Mouse (Mus musculus) activated CD4-positive, CD25-positive, alpha-beta regulatory T cell, adult 9 weeks (primary cell): ENCODE data around the gene Olfr1500. TPM values are rescaled to one million over a fixed set of nuclear protein-coding genes. Genes with fewer than 3 reads are reported as not detected.

ENCODE experiments used
- polyA plus RNA-seq: library from polyadenylated mRNA; unstranded; fragments of 100-300 nt; shearing (Covaris generic); gene quantifications from one replicate; pipeline ENCODE4 v1.2.1, GENCODE M21; 2017

The Olfr1500 gene
- polyA plus RNA-seq: not detected

GRCm38 (mm10) chr19:13830388-13830787, at the start of gene Olfr1500:
TSS of gene Olfr1500 (minus strand) at chr19:13830488.

GRCm38 (mm10) chr19:13861495-13861894, 31.2 kb upstream of the Olfr1500 start, which contains the start of gene Olfr1502:
TSS of gene Olfr1502 (plus strand) at chr19:13861795.

GRCm38 (mm10) chr19:13850592-13850991, 20.3 kb upstream of the Olfr1500 start, which contains the start of gene Olfr1501:
TSS of gene Olfr1501 (minus strand) at chr19:13850692.

DNA sequence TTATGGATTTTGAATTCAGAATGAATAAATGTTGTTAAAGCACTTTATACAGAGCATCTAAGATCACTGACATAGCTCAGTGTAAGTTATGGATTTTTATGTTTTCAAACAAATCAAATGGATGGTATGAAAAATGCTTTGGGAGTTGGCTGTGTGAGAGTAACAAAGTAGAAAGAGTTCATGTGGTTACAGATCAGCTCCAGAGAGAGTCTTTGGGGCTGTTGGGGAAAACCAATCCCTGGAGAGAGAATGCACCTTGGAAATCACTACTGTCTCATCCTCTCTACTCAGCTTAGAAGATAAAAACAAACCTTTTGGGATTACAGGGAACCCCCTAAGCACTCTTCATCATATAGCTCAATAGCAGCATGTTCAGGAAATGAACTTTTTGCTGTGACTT, 10.9 kb downstream of the Olfr1500 start, which contains the start of gene Olfr1499:
Gene Olfr1499, minus strand, starts transcription at position 101 of the 400 bp plus-strand sequence.

DNA sequence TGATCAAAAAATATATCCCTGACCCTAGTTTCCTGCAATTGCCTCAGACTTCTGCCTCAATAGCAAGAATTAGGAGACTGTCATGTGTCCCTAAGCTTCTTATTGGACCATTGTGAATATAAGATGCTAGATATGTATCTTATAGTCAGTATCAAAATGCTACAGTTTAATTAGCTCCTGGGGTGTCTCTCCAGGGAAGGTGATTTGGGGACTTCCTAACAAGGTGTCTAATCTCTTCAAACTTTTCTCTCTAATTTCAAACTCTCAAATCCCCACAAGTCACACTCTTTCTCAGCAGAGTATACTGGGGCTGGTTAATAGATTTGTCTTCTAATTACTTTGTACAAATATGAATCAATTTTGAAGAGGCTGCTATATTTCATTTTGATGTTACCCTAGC, 32.2 kb downstream of the Olfr1500 start, which contains the start of gene Olfr1497:
Gene Olfr1497, minus strand, starts transcription at position 101 of the 400 bp plus-strand sequence.

DNA sequence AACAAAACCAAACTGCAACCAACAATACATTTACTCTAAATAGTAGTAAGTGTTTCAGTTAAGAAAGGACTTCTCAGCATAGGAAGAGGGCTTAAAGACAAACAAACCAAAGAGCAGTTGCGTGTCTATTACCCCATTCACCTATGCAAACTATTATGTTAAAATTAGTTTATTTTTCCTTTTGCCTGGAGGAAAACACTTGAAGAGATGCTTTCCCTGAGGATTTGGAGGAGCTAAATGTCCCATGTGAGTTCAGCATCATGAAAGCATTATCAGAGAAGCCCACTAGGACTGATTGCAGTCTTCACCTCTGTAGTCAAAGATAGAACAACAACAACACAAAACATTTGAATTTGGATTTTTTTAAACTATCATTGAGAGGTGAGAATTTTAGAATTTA, 52.7 kb downstream of the Olfr1500 start, which contains the start of gene Olfr1496:
Gene Olfr1496, plus strand, starts transcription at position 301 of the 400 bp plus-strand sequence.

Other genes with a start within 250 kb of the Olfr1500 start
- gene Olfr1484, start 247.0 kb downstream of the Olfr1500 start, polyA plus RNA-seq: not detected
- gene Olfr1487, start 213.1 kb downstream of the Olfr1500 start, polyA plus RNA-seq: not detected
- gene Olfr1489, start 198.9 kb downstream of the Olfr1500 start, polyA plus RNA-seq: not detected
- not detected for gene Olfr1490, start 179.4 kb downstream of the Olfr1500 start, polyA plus RNA-seq
- gene Olfr1491, start 133.2 kb downstream of the Olfr1500 start, polyA plus RNA-seq: not detected
- not detected for gene Olfr1493-ps1, start 107.2 kb downstream of the Olfr1500 start, polyA plus RNA-seq
- not detected for gene Olfr1494, start 90.8 kb downstream of the Olfr1500 start, polyA plus RNA-seq
- not detected for gene Olfr1495, start 65.9 kb downstream of the Olfr1500 start, polyA plus RNA-seq
- not detected for gene Olfr1496, start 52.6 kb downstream of the Olfr1500 start, polyA plus RNA-seq
- gene Olfr1497, start 32.3 kb downstream of the Olfr1500 start, polyA plus RNA-seq: not detected
- not detected for gene Olfr1499, start 11.0 kb downstream of the Olfr1500 start, polyA plus RNA-seq
- gene Olfr1501, start 20.2 kb upstream of the Olfr1500 start, polyA plus RNA-seq: not detected
- not detected for gene Olfr1502, start 31.3 kb upstream of the Olfr1500 start, polyA plus RNA-seq
- not detected for gene Olfr1504, start 67.4 kb upstream of the Olfr1500 start, polyA plus RNA-seq
- not detected for gene Olfr1505, start 83.0 kb upstream of the Olfr1500 start, polyA plus RNA-seq